9 mouse cellular contexts compared by ENCODE assay signal in genomic region chr19:57066313-57066712, GRCm38 (mm10). TPM values are rescaled to one million over a fixed set of nuclear protein-coding genes. Genes with fewer than 3 reads are reported as not detected.
DNase-seq lines count a peak whose midpoint lies in the region; ATAC-seq and TF ChIP-seq lines count a peak whose summit lies in the region.
"Had no signal": no experiment of that assay in that cellular context is flagged by ENCODE, and none has a peak within 500 bp of the region (broad histone marks: within the 10 kb centered on the region; RNA-seq: fewer than 3 reads in every experiment).

No protein-coding gene starts in this region.

- 41% methylated on average over 3 of the region's 3 CpGs for WGBS in forebrain, embryonic 11.5 days
- WGBS in forebrain, embryonic 16.5 days = 27% methylated on average over 3 of the region's 3 CpGs
- WGBS in large intestine, adult 2 months = 31% methylated on average over 3 of the region's 3 CpGs
- WGBS in lung, postnatal 0 days = 35% methylated on average over 3 of the region's 3 CpGs

- H3K4me1 ChIP-seq in forebrain, embryonic 11.5 days (replicated peaks; ENCODE audit: control insufficient read depth, insufficient read depth, low read length) = no peaks in the 10 kb centered on the region
- no peaks in the 10 kb centered on the region for H3K4me1 ChIP-seq in forebrain, embryonic 16.5 days (replicated peaks; ENCODE audit: control insufficient read depth, insufficient read depth, low read length)
- H3K4me1 ChIP-seq in G1E (ENCODE audit: insufficient read depth, low read depth, low read length) = no peaks in the 10 kb centered on the region
- H3K4me1 ChIP-seq in lung, postnatal 0 days (ENCODE audit: insufficient read depth, low read depth, low read length) = no peaks in the 10 kb centered on the region
- H3K4me1 ChIP-seq: liver, embryonic 15.5 days had no signal

- no peak for ATAC-seq in forebrain, embryonic 11.5 days (replicated peaks; ENCODE audit: low FRiP score)
- no peak for ATAC-seq in forebrain, embryonic 16.5 days
- ATAC-seq in G1E (ENCODE audit: extremely low read depth, insufficient number of reproducible peaks, low FRiP score, poor library complexity, severe bottlenecking) = no peak
- ATAC-seq in lung, postnatal 0 days = peak; percentile 65

- no peak overlapping the region for H3K4me2 ChIP-seq in forebrain, embryonic 11.5 days (ENCODE audit: low read depth, low read length, severe bottlenecking)
- no peak overlapping the region for H3K4me2 ChIP-seq in forebrain, embryonic 16.5 days (ENCODE audit: low read length)
- H3K4me2 ChIP-seq in lung, postnatal 0 days (replicated peaks; ENCODE audit: low read depth, low read length) = no peak overlapping the region
- H3K4me2 ChIP-seq: liver, embryonic 15.5 days had no signal

- H3K9me3 ChIP-seq in forebrain, embryonic 11.5 days (ENCODE audit: control insufficient read depth, low read length) = no peaks in the 10 kb centered on the region
- no peaks in the 10 kb centered on the region for H3K9me3 ChIP-seq in forebrain, embryonic 16.5 days (ENCODE audit: control insufficient read depth, low read length)
- H3K9me3 ChIP-seq in G1E (replicated peaks) = no peaks in the 10 kb centered on the region
- no peaks in the 10 kb centered on the region for H3K9me3 ChIP-seq in lung, postnatal 0 days (ENCODE audit: low read length)
- H3K9me3 ChIP-seq: liver, embryonic 15.5 days had no signal

- H3K4me3 ChIP-seq in forebrain, embryonic 11.5 days (ENCODE audit: low read depth, low read length) = no peak overlapping the region
- no peak overlapping the region for H3K4me3 ChIP-seq in forebrain, embryonic 16.5 days (replicated peaks; ENCODE audit: low read length)
- H3K4me3 ChIP-seq in G1E (ENCODE audit: low read depth, low read length) = no peak overlapping the region
- H3K4me3 ChIP-seq in lung, postnatal 0 days (ENCODE audit: low read depth, low read length) = no peak overlapping the region
- H3K4me3 ChIP-seq: liver, embryonic 15.5 days had no signal

- no peak for TF ChIP-seq EP300 in lung, postnatal 0 days (IDR thresholded peaks at IDR 0.05)

- no peak overlapping the region for H3K27ac ChIP-seq in forebrain, embryonic 11.5 days (ENCODE audit: low read depth, low read length)
- no peak overlapping the region for H3K27ac ChIP-seq in forebrain, embryonic 16.5 days (ENCODE audit: low read length)
- H3K27ac ChIP-seq in lung, postnatal 0 days (ENCODE audit: low read length) = no peak overlapping the region
- H3K27ac ChIP-seq: liver, embryonic 15.5 days had no signal

- no peak overlapping the region for H3K9ac ChIP-seq in forebrain, embryonic 11.5 days (ENCODE audit: low read length)
- no peak overlapping the region for H3K9ac ChIP-seq in forebrain, embryonic 16.5 days (replicated peaks; ENCODE audit: low read depth, low read length)
- no peak overlapping the region for H3K9ac ChIP-seq in lung, postnatal 0 days (replicated peaks; ENCODE audit: low read depth)
- H3K9ac ChIP-seq: liver, embryonic 15.5 days had no signal

- no peaks in the 10 kb centered on the region for H3K27me3 ChIP-seq in forebrain, embryonic 11.5 days (ENCODE audit: control insufficient read depth, insufficient read depth, low read length)
- H3K27me3 ChIP-seq in forebrain, embryonic 16.5 days (replicated peaks; ENCODE audit: control insufficient read depth, insufficient read depth, low read length) = no peaks in the 10 kb centered on the region
- no peaks in the 10 kb centered on the region for H3K27me3 ChIP-seq in G1E (ENCODE audit: insufficient read depth, low read length)
- no peaks in the 10 kb centered on the region for H3K27me3 ChIP-seq in lung, postnatal 0 days (replicated peaks; ENCODE audit: insufficient read depth, low read length)
- H3K27me3 ChIP-seq: liver, embryonic 15.5 days had no signal

- no peaks in the 10 kb centered on the region for H3K36me3 ChIP-seq in forebrain, embryonic 11.5 days (ENCODE audit: control insufficient read depth, insufficient read depth, low read length)
- no peaks in the 10 kb centered on the region; the same call in 1 of the 2 replicates for H3K36me3 ChIP-seq in forebrain, embryonic 16.5 days (ENCODE audit: control insufficient read depth, insufficient read depth)
- no peaks in the 10 kb centered on the region for H3K36me3 ChIP-seq in G1E (replicated peaks)
- H3K36me3 ChIP-seq in lung, postnatal 0 days (ENCODE audit: insufficient read depth, low read length) = peaks cover 16% of the 10 kb centered on the region; the same call in 1 of the 2 replicates
- H3K36me3 ChIP-seq: liver, embryonic 15.5 days had no signal

- TF ChIP-seq CTCF in G1E (IDR thresholded peaks at IDR 0.05; ENCODE audit: low read depth, low read length) = peak; percentile 67
- TF ChIP-seq CTCF in lung, postnatal 0 days (IDR thresholded peaks at IDR 0.05) = peak; percentile 90

- DNase-seq in forebrain, embryonic 11.5 days (ENCODE audit: low spot score) = peak; percentile 76
- DNase-seq in G1E (ENCODE audit: low spot score) = peak; percentile 36
- DNase-seq in cerebellum, adult 18-20 months = peak; percentile 76
- DNase-seq in gastrocnemius, postnatal 10 days = peak; percentile 60
- DNase-seq in large intestine, adult 2 months (ENCODE audit: low read depth, low spot score) = peak; percentile 39
- peak; percentile 72 for DNase-seq in lung, postnatal 0 days (ENCODE audit: low spot score)
- DNase-seq in right cerebral cortex, postnatal 25 days = peak; percentile 53

RNA-seq across cellular contexts. Expression of gene Afap1l2, which starts 58.3 kb away (rescaled TPM):
- polyA plus RNA-seq in forebrain, embryonic 11.5 days (2014; fragmentation: Nextera tagmentation; extraction: Ambion mirVana) = 2.0 and 2.4 TPM in 2 replicates
- 8.9 and 9.9 TPM in 2 replicates for polyA plus RNA-seq in forebrain, embryonic 16.5 days (2015; fragmentation: Nextera tagmentation; extraction: Ambion mirVana)
- total RNA-seq in G1E (2014; fragmentation: Nextera tagmentation) (not detected in 2 replicates), G1E (2017) (0.11 and 0.12 TPM in 2 replicates)
- not detected in 2 replicates for polyA plus RNA-seq in G1E (2012)
- 10 to 100 TPM; 14.2 to 22.4 TPM for total RNA-seq in gastrocnemius, postnatal 10 days (2021)
- 2.1 and 2.4 TPM in 2 replicates for polyA plus RNA-seq in large intestine, adult 2 months (2012; rRNA removed)
- 15.5 and 18.8 TPM in 2 replicates for polyA plus RNA-seq in lung, postnatal 0 days (2015; fragmentation: Nextera tagmentation; extraction: Ambion mirVana)
